ENCODE assay signal across 13 mouse cellular contexts in the genomic region with DNA sequence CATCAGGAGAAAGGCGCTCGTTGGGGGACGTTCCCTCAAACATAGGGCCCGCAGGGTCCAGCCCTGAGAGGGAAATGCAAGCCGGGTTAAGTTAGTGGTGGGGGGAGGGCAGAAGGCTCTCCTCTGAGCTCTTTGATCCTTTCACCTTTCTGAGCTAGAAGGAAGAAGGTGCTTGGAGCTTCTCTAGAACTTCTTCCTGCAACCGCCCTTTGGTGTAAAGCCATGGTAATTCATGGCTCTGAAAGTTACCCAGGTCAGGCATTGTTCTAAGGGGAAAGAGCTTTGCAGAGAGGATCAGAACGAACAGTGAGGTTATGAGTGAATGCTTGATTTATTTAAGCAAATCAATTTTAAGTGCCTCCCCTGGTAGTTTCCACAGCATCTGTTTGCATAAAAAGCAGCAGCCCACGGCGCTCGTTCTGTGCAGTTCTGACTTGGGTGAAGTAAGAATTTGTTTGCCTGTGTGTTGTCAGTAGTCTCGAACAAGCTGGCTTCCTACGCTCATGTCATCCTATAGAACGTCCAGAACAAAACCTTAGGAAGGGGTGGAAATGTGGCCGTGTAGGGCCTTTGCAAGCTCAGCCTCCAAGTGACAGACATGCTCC.
DNase-seq lines count a peak whose midpoint lies in the region; ATAC-seq and TF ChIP-seq lines count a peak whose summit lies in the region.
"Had no signal": no experiment of that assay in that cellular context is flagged by ENCODE, and none has a peak within 500 bp of the region (broad histone marks: within the 10 kb centered on the region; RNA-seq: fewer than 3 reads in every experiment).

No protein-coding gene starts in this region.

- DNase-seq in forebrain, postnatal 0 days: peak; percentile 16
- DNase-seq in forebrain, embryonic 11.5 days (ENCODE audit: low spot score): no peak
- no peak for DNase-seq in neural tube, embryonic 10.5 days (ENCODE audit: extremely low spot score, low spot score)
- peak; percentile 34 to 52 for DNase-seq in layer of hippocampus, adult 8-10 months (ENCODE audit: low spot score in 2 of 2)
- peak; percentile 49 to 54 for DNase-seq in right cerebral cortex, postnatal 36 days (ENCODE audit: low spot score in 2 of 2)
- no peak for DNase-seq in embryo, embryonic 9.5 days (ENCODE audit: extremely low spot score)
- no peak for DNase-seq in adrenal gland, postnatal 36 days
- DNase-seq: cerebellum, postnatal 14 days; liver; lung, postnatal 36 days; thymus, postnatal 36 days had no signal

- no peak for ATAC-seq in forebrain, postnatal 0 days
- no peak for ATAC-seq in forebrain, embryonic 11.5 days (replicated peaks; ENCODE audit: low FRiP score)
- ATAC-seq in neural tube, embryonic 13.5 days (ENCODE audit: low read depth): no peak

- H3K9ac ChIP-seq in forebrain, postnatal 0 days: no peak overlapping the region
- no peak overlapping the region for H3K9ac ChIP-seq in forebrain, embryonic 11.5 days (ENCODE audit: low read length)
- H3K9ac ChIP-seq in neural tube, embryonic 13.5 days: no peak overlapping the region

- H3K4me2 ChIP-seq in forebrain, postnatal 0 days (ENCODE audit: low read depth): no peak overlapping the region
- no peak overlapping the region for H3K4me2 ChIP-seq in forebrain, embryonic 11.5 days (ENCODE audit: low read depth, low read length, severe bottlenecking)
- H3K4me2 ChIP-seq in neural tube, embryonic 13.5 days: no peak overlapping the region

- H3K27ac ChIP-seq in forebrain, postnatal 0 days (ENCODE audit: low read depth, low read length): no peak overlapping the region
- no peak overlapping the region for H3K27ac ChIP-seq in forebrain, embryonic 11.5 days (ENCODE audit: low read depth, low read length)
- H3K27ac ChIP-seq in neural tube, embryonic 13.5 days (replicated peaks): peak overlapping the region; percentile 79

- no peaks in the 10 kb centered on the region for H3K4me1 ChIP-seq in forebrain, postnatal 0 days (ENCODE audit: insufficient read depth)
- H3K4me1 ChIP-seq in forebrain, embryonic 11.5 days (replicated peaks; ENCODE audit: control insufficient read depth, insufficient read depth, low read length): no peaks in the 10 kb centered on the region; the same call in 1 of the 2 replicates
- H3K4me1 ChIP-seq in neural tube, embryonic 13.5 days (replicated peaks): peaks cover 20% of the 10 kb centered on the region

- H3K27me3 ChIP-seq in forebrain, postnatal 0 days (ENCODE audit: insufficient read depth, low read length): no peaks in the 10 kb centered on the region
- no peaks in the 10 kb centered on the region for H3K27me3 ChIP-seq in forebrain, embryonic 11.5 days (ENCODE audit: control insufficient read depth, insufficient read depth, low read length)
- H3K27me3 ChIP-seq in neural tube, embryonic 13.5 days: no peaks in the 10 kb centered on the region

- no peaks in the 10 kb centered on the region for H3K36me3 ChIP-seq in forebrain, postnatal 0 days (ENCODE audit: insufficient read depth)
- no peaks in the 10 kb centered on the region for H3K36me3 ChIP-seq in forebrain, embryonic 11.5 days (ENCODE audit: control insufficient read depth, insufficient read depth, low read length)
- no peaks in the 10 kb centered on the region for H3K36me3 ChIP-seq in neural tube, embryonic 13.5 days

- H3K4me3 ChIP-seq in forebrain, postnatal 0 days (ENCODE audit: low read depth, low read length): no peak overlapping the region
- H3K4me3 ChIP-seq in forebrain, embryonic 11.5 days (ENCODE audit: low read depth, low read length): no peak overlapping the region
- no peak overlapping the region for H3K4me3 ChIP-seq in neural tube, embryonic 13.5 days
- H3K4me3 ChIP-seq: erythroblast, embryonic 14.5 days had no signal

- TF ChIP-seq CTCF in forebrain, postnatal 0 days (IDR thresholded peaks at IDR 0.05; ENCODE audit: low read depth): no peak

- H3K9me3 ChIP-seq in forebrain, postnatal 0 days (ENCODE audit: low read length): no peaks in the 10 kb centered on the region
- no peaks in the 10 kb centered on the region for H3K9me3 ChIP-seq in forebrain, embryonic 11.5 days (ENCODE audit: control insufficient read depth, low read length)
- H3K9me3 ChIP-seq in neural tube, embryonic 13.5 days: no peaks in the 10 kb centered on the region

- WGBS in forebrain, postnatal 0 days: 57% methylated on average over 14 of the region's 14 CpGs
- 70% methylated on average over 14 of the region's 14 CpGs for WGBS in forebrain, embryonic 11.5 days
- 46% methylated on average over 14 of the region's 14 CpGs for WGBS in neural tube, embryonic 13.5 days

Comparison
In these comparisons a context has a peak if more than half of its experiments do, and no peak if none do; other contexts are left out.
1. DNase-seq: peak in forebrain, postnatal 0 days (single experiment), layer of hippocampus, adult 8-10 months (2 of 2) and right cerebral cortex, postnatal 36 days (2 of 2); none in forebrain, embryonic 11.5 days (single experiment), neural tube, embryonic 10.5 days (single experiment), embryo, embryonic 9.5 days (single experiment) and adrenal gland, postnatal 36 days (0 of 2).